Mouse (Mus musculus) midbrain, embryonic 13.5 days (tissue): ENCODE data around the gene Slc37a1. TPM values are rescaled to one million over a fixed set of nuclear protein-coding genes. Genes with fewer than 3 reads are reported as not detected.

Source experiments
- ATAC-seq: fragments of 200-750 bp; cut with Nextera tagmentation; 2 replicates; pipeline ENCODE4 v1.8.0; 2017; ENCODE audit warnings: mild to moderate bottlenecking, moderate TSS enrichment, moderate library complexity
- H3K27ac ChIP-seq: fragments of 300-500 bp; sonication (generic); 2 replicates; pipeline ENCODE4 v1.5.1; 2015; ENCODE audit warnings: inconsistent platforms, mild to moderate bottlenecking, moderate library complexity
- H3K27me3 ChIP-seq: fragments of 300-500 bp; sonication (generic); 2 replicates; pipeline ENCODE4 v1.6.1; 2015; ENCODE audit warnings: mild to moderate bottlenecking, inconsistent platforms
- H3K36me3 ChIP-seq: fragments of 300-500 bp; sonication (generic); 2 replicates; pipeline ENCODE4 v1.6.1; 2015; ENCODE audit warnings: mild to moderate bottlenecking, inconsistent platforms
- H3K4me1 ChIP-seq: fragments of 300-500 bp; sonication (generic); replicated peaks from 2 replicates; pipeline ENCODE4 v1.6.1; 2015; ENCODE audit warnings: inconsistent platforms
- H3K4me2 ChIP-seq: fragments of 300-500 bp; sonication (generic); replicated peaks from 2 replicates; pipeline ENCODE4 v1.6.1; 2015; ENCODE audit warnings: moderate library complexity, mild to moderate bottlenecking, inconsistent platforms
- H3K4me3 ChIP-seq: fragments of 300-500 bp; sonication (generic); replicated peaks from 2 replicates; pipeline ENCODE4 v1.5.1; 2015; ENCODE audit warnings: mild to moderate bottlenecking, inconsistent platforms
- H3K9ac ChIP-seq: fragments of 300-500 bp; sonication (generic); replicated peaks from 2 replicates; pipeline ENCODE4 v1.6.1; 2015; ENCODE audit warnings: mild to moderate bottlenecking, inconsistent platforms
- H3K9me3 ChIP-seq: fragments of 300-500 bp; sonication (generic); 2 replicates; pipeline ENCODE4 v1.6.1; 2016; ENCODE audit warnings: mild to moderate bottlenecking, inconsistent platforms
- WGBS: fragments of 180-500 bp; shearing (Covaris S2); methylation state at CpG from one replicate; pipeline ENCODE4 v1.1.7; 2015; 5-methylcytosine and 5-hydroxymethylcytosine counted together
- polyA plus RNA-seq: library from polyadenylated mRNA; unstranded; fragments of >200 nt; fragmentation: Nextera tagmentation; extraction: Ambion mirVana; gene quantifications from 2 replicates; pipeline ENCODE4 v1.2.1, GENCODE M21; 2015

The Slc37a1 gene
- polyA plus RNA-seq, 1 experiment from 2014 or later: 11.4 TPM

DNA sequence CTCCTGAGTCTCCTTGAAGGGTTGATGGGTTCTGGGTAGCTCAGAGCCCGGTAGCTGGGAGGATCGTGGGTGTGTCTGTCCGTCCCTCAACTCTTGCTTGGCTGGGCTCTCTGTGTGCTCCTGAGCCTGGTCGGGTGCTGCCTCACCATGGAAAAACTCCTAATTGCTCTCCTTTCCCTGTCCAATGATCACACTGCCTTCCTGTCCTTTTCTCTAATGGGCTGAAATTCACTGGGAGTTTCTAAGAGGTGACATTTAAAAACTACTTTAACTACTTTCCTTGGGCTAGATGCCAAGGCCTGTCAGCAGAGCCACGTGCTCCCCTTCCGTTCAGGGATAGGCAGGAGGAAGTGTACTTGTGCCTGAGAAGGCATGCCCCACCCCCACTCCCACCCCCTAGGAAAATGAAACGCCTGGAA is 10.9 kb downstream of the Slc37a1 start:
- Histone ChIP-seq H3K4me1 (peaks cover 29% of the 10 kb centered on the region), H3K4me3 (peak overlapping the region; percentile 66), H3K9me3 (no peaks in the 10 kb centered on the region), H3K27ac (no peak overlapping the region), H3K27me3 (peaks cover 9% of the 10 kb centered on the region; the same call in 1 of the 2 replicates), H3K9ac (no peak overlapping the region), H3K36me3 (no peaks in the 10 kb centered on the region), H3K4me2 (peak overlapping the region; percentile 94)
- WGBS: 26% methylated on average over 7 of the region's 7 CpGs
- no peak for ATAC-seq

DNA sequence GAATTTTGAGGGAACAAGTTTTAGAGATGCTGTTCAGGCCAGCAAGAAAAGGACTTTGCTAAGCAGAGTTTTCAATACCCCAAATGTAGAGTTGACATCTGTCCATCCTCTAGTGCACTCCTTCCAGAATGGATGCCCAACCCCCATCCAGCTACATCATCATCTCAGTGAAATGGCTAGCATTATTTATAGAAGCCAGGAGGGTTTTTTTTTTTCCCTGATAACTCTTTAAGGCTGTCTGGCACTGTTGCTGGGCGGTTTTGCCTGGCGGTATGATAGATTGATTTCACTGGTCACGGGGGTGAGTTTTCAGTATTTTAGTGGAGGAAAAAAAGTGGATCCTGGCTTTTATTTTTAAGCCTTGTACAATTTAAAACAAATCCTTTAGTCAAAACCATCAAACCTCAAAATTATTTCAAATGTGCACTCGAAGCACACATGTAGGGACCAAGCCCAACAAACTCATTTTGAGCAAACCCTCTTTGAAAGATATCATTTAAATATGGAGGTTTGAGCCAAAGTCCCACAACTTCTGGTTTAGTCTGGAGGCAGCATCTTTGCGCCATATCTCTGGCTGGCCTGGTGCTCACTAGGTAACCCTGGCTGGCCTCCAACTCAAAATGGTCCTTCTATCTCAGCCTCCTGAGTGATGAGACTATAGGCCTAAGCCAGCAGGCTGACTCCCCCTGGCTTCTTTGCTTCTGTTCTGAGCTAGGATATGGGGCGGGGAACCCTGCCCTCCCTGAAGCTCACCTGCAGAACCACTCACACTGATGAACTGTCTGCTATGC is 12.0 kb downstream of the Slc37a1 start:
- Histone ChIP-seq H3K36me3 (peaks cover 4% of the 10 kb centered on the region; the same call in 1 of the 2 replicates), H3K4me3 (no peak overlapping the region), H3K27ac (no peak overlapping the region), H3K27me3 (peaks cover 9% of the 10 kb centered on the region; the same call in 1 of the 2 replicates), H3K9ac (no peak overlapping the region), H3K9me3 (no peaks in the 10 kb centered on the region), H3K4me1 (peaks cover 29% of the 10 kb centered on the region), H3K4me2 (no peak overlapping the region)
- ATAC-seq: no peak
- 91% methylated on average over 6 of the region's 6 CpGs for WGBS

DNA sequence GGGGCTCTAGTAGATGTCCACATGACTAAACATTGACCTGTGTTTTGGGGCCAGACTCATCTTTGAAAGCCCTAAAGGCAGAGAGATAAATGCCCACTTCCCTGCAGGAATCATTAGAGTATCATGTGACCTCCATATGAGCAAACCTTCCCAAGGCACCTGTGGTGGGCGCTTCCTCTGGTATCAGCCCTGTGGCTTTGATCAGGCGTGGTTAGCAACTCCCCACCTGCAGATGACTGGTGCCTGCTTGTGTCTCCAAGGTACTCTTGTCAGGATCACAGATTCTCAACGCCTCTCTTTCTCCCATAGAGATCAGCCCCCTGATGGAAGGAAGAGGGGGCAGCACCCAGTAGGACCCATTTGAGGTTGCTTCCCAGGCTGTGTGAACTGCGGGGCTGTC is 13.4 kb downstream of the Slc37a1 start:
- H3K27me3 ChIP-seq: peaks cover 6% of the 10 kb centered on the region; the same call in 1 of the 2 replicates
- H3K36me3 ChIP-seq: peaks cover 4% of the 10 kb centered on the region; the same call in 1 of the 2 replicates
- no peak overlapping the region for H3K4me2 ChIP-seq
- 89% methylated on average over 4 of the region's 4 CpGs for WGBS
- H3K9ac ChIP-seq: no peak overlapping the region
- H3K4me1 ChIP-seq: peaks cover 29% of the 10 kb centered on the region
- H3K27ac ChIP-seq: no peak overlapping the region
- H3K4me3 ChIP-seq: no peak overlapping the region
- no peaks in the 10 kb centered on the region for H3K9me3 ChIP-seq
- ATAC-seq: no peak

DNA sequence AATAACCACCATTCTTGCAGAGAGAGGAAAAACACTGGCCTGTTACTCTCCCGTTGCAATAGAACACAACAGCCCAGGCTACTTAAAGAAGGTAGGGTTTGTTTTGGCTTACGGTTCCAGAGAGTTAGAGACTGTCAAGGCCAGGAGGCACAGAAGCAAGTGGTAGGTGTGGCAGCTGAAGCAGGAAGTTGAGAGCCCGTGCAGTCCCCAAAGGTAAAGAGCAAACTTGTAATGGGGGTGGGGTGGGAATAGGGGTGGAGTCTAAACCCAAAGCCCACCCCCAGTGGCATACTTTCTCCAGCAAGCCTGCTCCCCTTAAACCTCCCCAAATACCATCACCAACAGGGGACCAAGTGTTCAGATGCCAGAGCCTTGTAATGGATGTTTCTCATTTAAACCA is 14.1 kb downstream of the Slc37a1 start:
- H3K9me3 ChIP-seq: no peaks in the 10 kb centered on the region
- no peak overlapping the region for H3K4me2 ChIP-seq
- no peak for ATAC-seq
- H3K9ac ChIP-seq: no peak overlapping the region
- 83% methylated on average over 3 of the region's 3 CpGs for WGBS
- H3K4me1 ChIP-seq: peaks cover 23% of the 10 kb centered on the region
- no peak overlapping the region for H3K27ac ChIP-seq
- H3K4me3 ChIP-seq: no peak overlapping the region
- peaks cover 4% of the 10 kb centered on the region; the same call in 1 of the 2 replicates for H3K36me3 ChIP-seq
- H3K27me3 ChIP-seq: peaks cover 3% of the 10 kb centered on the region; the same call in 1 of the 2 replicates

DNA sequence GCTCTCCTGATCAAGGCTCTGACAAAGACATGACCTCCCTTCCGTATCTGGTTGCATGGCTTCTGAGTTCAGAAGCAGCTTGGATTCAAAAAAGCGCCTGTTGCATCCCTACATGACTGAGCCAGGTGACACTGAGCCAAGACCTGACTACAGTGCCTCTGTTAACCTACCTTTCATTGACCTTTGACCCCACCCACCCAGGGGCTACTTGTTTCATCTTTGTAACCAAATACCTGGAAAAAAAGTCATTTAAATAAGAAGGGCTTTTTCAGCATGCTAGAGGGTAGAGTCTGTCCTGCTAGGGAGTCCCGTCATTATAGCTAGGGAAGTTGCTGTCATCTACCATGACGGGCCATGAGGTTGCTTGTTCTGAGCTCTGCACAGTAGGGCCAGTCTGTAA is 16.8 kb downstream of the Slc37a1 start:
- Histone ChIP-seq H3K9me3 (no peaks in the 10 kb centered on the region), H3K27ac (no peak overlapping the region), H3K27me3 (no peaks in the 10 kb centered on the region; the same call in 1 of the 2 replicates), H3K4me2 (no peak overlapping the region), H3K9ac (no peak overlapping the region), H3K36me3 (peaks cover 4% of the 10 kb centered on the region; the same call in 1 of the 2 replicates), H3K4me3 (no peak overlapping the region), H3K4me1 (no peaks in the 10 kb centered on the region)
- no peak for ATAC-seq
- 86% methylated on average over 4 of the region's 4 CpGs for WGBS

DNA sequence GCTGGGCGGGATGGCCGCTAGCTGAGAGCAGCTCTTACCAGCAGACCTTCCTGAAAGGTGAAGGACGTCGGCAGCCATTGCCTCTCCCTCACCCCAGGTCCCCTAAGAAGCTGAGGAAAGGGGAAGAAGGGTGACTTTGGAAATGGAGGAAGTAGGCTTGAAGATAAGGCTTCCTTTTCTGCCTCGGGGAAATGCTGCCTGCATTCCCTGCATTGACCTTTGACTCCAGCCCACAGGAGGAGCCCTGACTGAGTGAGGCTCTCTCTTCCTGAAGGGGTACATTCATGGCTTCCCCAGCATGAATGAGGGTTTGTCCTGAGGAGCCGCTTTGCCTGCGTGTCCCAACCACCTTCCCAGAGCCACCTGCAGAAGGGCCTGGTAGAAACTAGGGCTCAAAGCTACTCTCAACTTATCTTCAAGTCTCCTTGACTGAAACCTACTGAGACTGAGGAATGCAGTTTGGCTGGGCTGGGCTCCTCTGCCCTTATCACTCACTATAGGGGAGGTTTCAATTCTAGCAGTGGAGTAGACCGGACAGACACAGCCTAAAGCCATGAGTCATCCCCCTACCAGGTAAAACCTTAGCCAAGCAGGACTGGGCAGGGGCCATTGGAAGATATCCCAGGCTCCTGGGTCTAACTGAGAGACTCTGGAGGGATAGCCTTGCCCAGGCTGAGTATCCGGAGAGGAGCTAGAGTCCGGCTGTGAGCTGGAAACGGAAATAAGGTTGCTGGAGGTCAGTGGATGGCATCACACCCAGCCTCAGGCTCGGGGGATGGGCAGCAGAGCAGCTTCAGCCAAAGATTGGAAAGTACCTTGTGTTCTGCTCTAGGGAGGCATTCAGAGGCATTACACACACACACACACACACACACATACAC is 18.5 kb downstream of the Slc37a1 start:
- Histone ChIP-seq H3K4me2 (no peak overlapping the region), H3K9me3 (no peaks in the 10 kb centered on the region), H3K27ac (no peak overlapping the region), H3K4me1 (peaks cover 7% of the 10 kb centered on the region; the same call in 1 of the 2 replicates), H3K36me3 (peaks cover 4% of the 10 kb centered on the region; the same call in 1 of the 2 replicates), H3K4me3 (no peak overlapping the region), H3K27me3 (no peaks in the 10 kb centered on the region), H3K9ac (no peak overlapping the region)
- no peak for ATAC-seq
- 64% methylated on average over 12 of the region's 12 CpGs for WGBS

DNA sequence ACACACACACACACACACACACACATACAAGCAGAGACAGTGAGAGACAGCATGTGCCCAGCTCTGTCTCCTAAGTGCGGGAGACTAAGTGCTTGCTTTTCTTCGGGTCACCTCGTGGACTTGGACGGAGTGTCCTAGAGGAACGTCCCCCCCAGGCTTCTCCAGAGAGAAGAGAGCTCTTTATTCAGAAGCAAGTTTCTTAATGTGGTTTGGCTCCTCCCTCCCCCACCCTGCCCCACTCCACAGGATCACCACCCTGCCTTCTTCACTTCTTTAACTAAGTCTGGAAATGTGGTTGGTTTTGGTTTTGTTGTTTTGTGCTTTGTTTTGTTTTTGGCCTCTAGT is 19.2 kb downstream of the Slc37a1 start:
- no peak overlapping the region for H3K4me3 ChIP-seq
- H3K27me3 ChIP-seq: no peaks in the 10 kb centered on the region
- 69% methylated on average over 5 of the region's 5 CpGs for WGBS
- no peak overlapping the region for H3K9ac ChIP-seq
- no peak overlapping the region for H3K27ac ChIP-seq
- H3K4me2 ChIP-seq: no peak overlapping the region
- H3K9me3 ChIP-seq: no peaks in the 10 kb centered on the region
- peaks cover 8% of the 10 kb centered on the region; the same call in 1 of the 2 replicates for H3K36me3 ChIP-seq
- peaks cover 7% of the 10 kb centered on the region; the same call in 1 of the 2 replicates for H3K4me1 ChIP-seq
- ATAC-seq: no peak

DNA sequence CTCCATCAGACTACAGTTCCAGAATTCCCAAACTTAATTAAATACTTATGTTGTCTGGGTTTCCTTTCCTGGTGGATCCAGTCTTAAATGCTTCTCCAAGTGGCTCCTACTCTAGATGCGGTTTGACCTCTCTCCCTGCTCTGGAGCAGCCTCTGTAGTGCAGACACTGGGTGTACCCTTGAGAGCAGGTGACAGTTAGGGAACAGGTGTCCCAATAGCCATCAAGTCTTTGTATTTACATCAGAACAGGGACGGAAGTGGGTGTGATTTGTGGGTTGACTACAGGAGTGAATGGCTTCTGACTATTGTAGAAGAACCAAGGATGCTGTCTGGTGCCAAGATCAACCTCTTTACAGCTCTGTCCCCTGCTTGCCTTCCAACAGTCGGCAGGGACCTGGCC is 21.2 kb downstream of the Slc37a1 start:
- 81% methylated on average over 3 of the region's 3 CpGs for WGBS
- Histone ChIP-seq H3K9ac (no peak overlapping the region), H3K4me1 (peaks cover 7% of the 10 kb centered on the region), H3K36me3 (peaks cover 8% of the 10 kb centered on the region; the same call in 1 of the 2 replicates), H3K9me3 (no peaks in the 10 kb centered on the region), H3K27ac (no peak overlapping the region), H3K4me3 (no peak overlapping the region), H3K27me3 (no peaks in the 10 kb centered on the region), H3K4me2 (no peak overlapping the region)
- ATAC-seq: no peak

DNA sequence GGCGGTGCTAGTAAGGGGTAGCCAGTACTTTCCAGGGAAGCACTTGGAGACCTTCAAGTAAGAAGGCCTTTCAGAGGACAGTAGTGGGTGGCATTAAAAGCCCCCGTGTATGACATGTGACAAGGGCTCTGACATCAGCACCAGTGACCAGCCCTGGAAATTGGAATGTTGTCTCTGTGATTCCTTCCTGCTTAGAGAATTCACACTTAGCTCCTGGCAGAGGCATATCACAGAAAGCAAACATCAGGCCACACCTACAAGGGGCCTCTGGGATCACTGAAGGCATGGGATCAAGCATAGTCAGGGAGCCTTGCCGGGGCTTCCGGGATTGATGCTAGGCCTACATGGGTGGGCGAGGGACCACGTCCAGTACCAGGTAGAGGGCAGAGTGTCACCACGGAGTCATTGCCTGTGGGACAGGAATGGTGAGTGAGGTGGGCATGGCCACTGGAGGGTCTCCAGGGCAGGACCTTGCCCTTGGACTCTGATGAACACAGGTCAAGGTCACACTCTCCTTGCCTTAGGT is 21.8 kb downstream of the Slc37a1 start:
- Histone ChIP-seq H3K4me2 (no peak overlapping the region), H3K36me3 (peaks cover 6% of the 10 kb centered on the region; the same call in 1 of the 2 replicates), H3K9me3 (no peaks in the 10 kb centered on the region), H3K27me3 (no peaks in the 10 kb centered on the region), H3K4me3 (no peak overlapping the region), H3K27ac (no peak overlapping the region), H3K4me1 (peaks cover 11% of the 10 kb centered on the region), H3K9ac (no peak overlapping the region)
- WGBS: 91% methylated on average over 7 of the region's 7 CpGs
- no peak for ATAC-seq

DNA sequence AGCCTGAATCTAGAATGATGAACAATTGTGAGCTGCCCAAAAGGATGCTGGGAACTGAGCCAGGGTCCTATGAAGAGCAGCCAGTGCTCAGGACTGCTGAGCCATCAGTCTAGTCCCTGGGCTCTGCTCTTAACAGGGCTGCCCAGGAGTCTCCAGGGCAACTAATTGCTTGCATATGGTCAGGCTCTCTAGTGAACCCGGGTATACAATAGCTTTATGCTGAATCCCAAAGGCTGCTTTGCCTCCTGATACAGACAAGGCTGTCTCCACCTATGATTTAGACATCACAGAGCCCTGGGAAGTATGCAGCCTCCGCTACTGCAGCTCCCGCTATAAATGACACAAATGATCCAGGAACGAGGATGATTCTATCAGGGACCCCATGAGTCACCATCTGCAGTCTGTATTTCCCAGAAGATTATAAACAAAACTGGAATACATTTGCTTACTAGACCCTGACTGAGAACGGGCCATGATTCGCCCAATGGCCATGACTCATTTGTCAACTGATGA is 22.7 kb downstream of the Slc37a1 start:
- no peak overlapping the region for H3K4me3 ChIP-seq
- no peak overlapping the region for H3K9ac ChIP-seq
- peaks cover 13% of the 10 kb centered on the region for H3K4me1 ChIP-seq
- H3K27me3 ChIP-seq: no peaks in the 10 kb centered on the region
- peaks cover 6% of the 10 kb centered on the region; the same call in 1 of the 2 replicates for H3K36me3 ChIP-seq
- ATAC-seq: peak; percentile 79
- H3K9me3 ChIP-seq: no peaks in the 10 kb centered on the region
- no peak overlapping the region for H3K4me2 ChIP-seq
- 46% methylated on average over 6 of the region's 6 CpGs for WGBS
- H3K27ac ChIP-seq: 0 out of 2 replicates have a peak overlapping the region, but pooled peaks have one; percentile 35

DNA sequence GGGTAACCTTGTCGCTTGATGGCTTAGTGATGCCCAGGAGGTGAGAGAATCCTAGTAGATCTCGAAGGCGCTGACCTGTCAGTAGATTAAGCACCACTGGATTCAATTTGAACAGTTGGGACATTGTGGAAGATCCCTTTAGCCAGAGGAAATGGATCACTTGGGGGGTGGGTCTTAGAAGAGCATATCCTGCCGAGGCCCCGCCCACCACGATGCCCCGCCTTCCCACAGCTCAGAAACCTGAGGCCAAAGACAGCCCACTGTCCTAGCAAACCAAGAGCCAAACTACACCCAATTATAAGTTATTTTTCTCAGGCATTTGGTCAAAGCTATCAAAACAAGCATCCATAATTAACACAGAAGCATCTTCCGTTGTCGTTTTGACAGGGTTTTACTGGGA is 24.5 kb downstream of the Slc37a1 start:
- H3K4me3 ChIP-seq: no peak overlapping the region
- no peak for ATAC-seq
- WGBS: 80% methylated on average over 9 of the region's 9 CpGs
- no peak overlapping the region for H3K9ac ChIP-seq
- no peak overlapping the region for H3K4me2 ChIP-seq
- peaks cover 22% of the 10 kb centered on the region for H3K4me1 ChIP-seq
- no peaks in the 10 kb centered on the region for H3K27me3 ChIP-seq
- no peaks in the 10 kb centered on the region for H3K9me3 ChIP-seq
- peaks cover 6% of the 10 kb centered on the region; the same call in 1 of the 2 replicates for H3K36me3 ChIP-seq
- H3K27ac ChIP-seq: no peak overlapping the region
